Mouse (Mus musculus) heart, embryonic 16.5 days (tissue): Measurements from ENCODE around the gene Stard3. TPM values are rescaled to one million over a fixed set of nuclear protein-coding genes. Genes with fewer than 3 reads are reported as not detected.

Experiments
- ATAC-seq: fragments of 200-750 bp; cut with Nextera tagmentation; replicated peaks from 2 replicates; pipeline ENCODE4 v1.8.0; 2017; ENCODE audit warnings: moderate number of reproducible peaks; ENCODE audit not compliant: insufficient read depth, low FRiP score; ENCODE audit errors: extremely low read depth
- H3K27ac ChIP-seq: fragments of 300-500 bp; sonication (generic); 2 replicates; pipeline ENCODE4 v1.5.1; 2014; ENCODE audit warnings: mild to moderate bottlenecking, low read length, control low read depth, moderate library complexity
- H3K27me3 ChIP-seq: fragments of 300-500 bp; sonication (generic); 2 replicates; pipeline ENCODE4 v1.6.1; 2014; ENCODE audit warnings: low read length, mixed read lengths; ENCODE audit not compliant: control insufficient read depth, insufficient read depth
- H3K36me3 ChIP-seq: fragments of 300-500 bp; sonication (generic); 2 replicates; pipeline ENCODE4 v1.6.1; 2014; ENCODE audit not compliant: control insufficient read depth, insufficient read depth
- H3K4me1 ChIP-seq: fragments of 300-500 bp; sonication (generic); 2 replicates; pipeline ENCODE4 v1.6.1; 2014; ENCODE audit warnings: low read length, mixed read lengths; ENCODE audit not compliant: control insufficient read depth, insufficient read depth
- H3K4me2 ChIP-seq: fragments of 300-500 bp; sonication (generic); 2 replicates; pipeline ENCODE4 v1.6.1; 2014; ENCODE audit warnings: low read depth, mild to moderate bottlenecking, control low read depth, low read length
- H3K4me3 ChIP-seq: fragments of 300-500 bp; sonication (generic); 2 replicates; pipeline ENCODE4 v1.5.1; 2014; ENCODE audit warnings: mild to moderate bottlenecking, control low read depth, low read length
- H3K9ac ChIP-seq: fragments of 300-500 bp; sonication (generic); 2 replicates; pipeline ENCODE4 v1.6.1; 2014; ENCODE audit warnings: low read length, control low read depth
- H3K9me3 ChIP-seq: fragments of 300-500 bp; sonication (generic); replicated peaks from 2 replicates; pipeline ENCODE4 v1.6.1; 2016; ENCODE audit warnings: low read length; ENCODE audit not compliant: control insufficient read depth
- WGBS: fragments of 180-500 bp; shearing (Covaris S2); extraction: QIAGEN DNeasy Blood & Tissue Kit; methylation state at CpG from one replicate; pipeline ENCODE4 v1.1.7; 2014; 5-methylcytosine and 5-hydroxymethylcytosine counted together
- polyA plus RNA-seq: library from polyadenylated mRNA; unstranded; fragments of >200 nt; fragmentation: Nextera tagmentation; extraction: Ambion mirVana; gene quantifications from 2 replicates; pipeline ENCODE4 v1.2.1, GENCODE M21; 2015

Stard3 gene
- polyA plus RNA-seq, 1 experiment from 2014 or later, result 43.0 TPM

DNA sequence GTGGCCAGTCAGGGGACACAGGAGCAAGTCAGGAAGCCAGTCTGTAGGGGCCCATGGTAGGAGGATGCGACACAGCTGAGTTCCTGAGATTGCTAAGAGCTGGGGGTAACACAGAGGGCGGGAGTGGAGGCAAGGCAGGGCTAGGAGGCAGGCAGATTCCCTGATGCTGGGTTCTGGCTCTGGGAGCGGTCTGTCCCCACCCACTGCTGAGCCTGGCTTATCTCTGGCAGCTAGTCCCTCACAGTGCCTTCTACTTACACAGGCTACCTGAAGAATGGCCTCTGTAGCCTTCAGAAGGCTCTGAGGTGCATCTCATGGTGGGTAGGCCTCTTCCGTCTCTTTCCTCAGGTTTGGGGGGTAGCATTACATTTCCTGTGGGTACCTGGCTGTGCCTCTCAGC, 34.5 kb downstream of the Stard3 start:
- peaks cover 54% of the 10 kb centered on the region for H3K4me1 ChIP-seq
- H3K9ac ChIP-seq, result peak overlapping the region; percentile 57
- H3K36me3 ChIP-seq, result no peaks in the 10 kb centered on the region
- no peaks in the 10 kb centered on the region for H3K9me3 ChIP-seq
- peak; percentile 34 for ATAC-seq
- no peaks in the 10 kb centered on the region; the same call in 1 of the 2 replicates for H3K27me3 ChIP-seq
- H3K4me3 ChIP-seq, result no peak overlapping the region
- H3K4me2 ChIP-seq, result peak overlapping the region; percentile 43; the same call in 1 of the 2 replicates
- 29% methylated on average over 4 of the region's 4 CpGs for WGBS
- peak overlapping the region; percentile 96 for H3K27ac ChIP-seq

DNA sequence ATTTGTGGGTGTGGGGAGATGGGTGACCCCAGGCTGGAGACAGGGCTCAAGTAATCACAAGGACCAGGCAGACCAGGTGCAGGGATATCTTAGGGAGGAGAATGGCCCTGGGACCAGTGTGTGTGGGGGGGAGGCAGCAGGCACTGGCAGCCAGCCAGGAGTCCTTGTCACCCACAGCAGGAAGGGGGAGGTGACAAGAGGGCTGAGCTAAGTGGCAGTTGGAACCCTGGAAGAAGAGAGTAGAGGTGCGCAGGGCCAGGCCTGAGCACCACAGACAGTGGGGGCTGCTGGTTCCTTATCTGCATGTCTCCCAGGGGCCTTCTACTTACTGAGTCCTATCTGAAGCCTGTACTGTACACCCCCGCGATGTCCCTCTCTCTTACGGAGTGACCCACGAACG, 35.1 kb downstream of the Stard3 start:
- ATAC-seq, result peak; percentile 69
- Histone ChIP-seq H3K36me3 (no peaks in the 10 kb centered on the region), H3K9ac (peak overlapping the region; percentile 57), H3K4me3 (no peak overlapping the region; the same call in 1 of the 2 replicates), H3K9me3 (no peaks in the 10 kb centered on the region), H3K4me2 (peak overlapping the region; percentile 43), H3K27me3 (no peaks in the 10 kb centered on the region; the same call in 1 of the 2 replicates), H3K4me1 (peaks cover 49% of the 10 kb centered on the region), H3K27ac (peak overlapping the region; percentile 96)
- 13% methylated on average over 6 of the region's 6 CpGs for WGBS

DNA sequence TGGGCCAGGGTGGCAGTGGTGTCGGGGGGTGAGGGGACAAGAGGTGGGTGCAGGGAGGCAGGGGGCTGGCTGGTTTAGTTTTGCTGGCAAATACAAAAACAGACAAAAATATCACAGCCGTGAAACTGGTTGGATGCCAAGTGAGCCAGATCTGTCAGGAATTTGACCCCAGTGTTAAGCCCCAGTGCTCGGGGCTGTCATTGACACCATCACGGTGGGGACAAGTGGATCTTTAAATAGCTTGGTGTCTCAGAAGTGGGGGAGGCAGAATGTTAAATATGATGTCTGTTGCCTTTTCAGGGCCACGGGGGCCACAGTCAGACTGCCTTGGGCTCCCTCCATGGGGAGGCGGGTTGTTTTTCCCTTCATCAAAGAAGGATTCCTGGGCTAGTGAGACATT, 36.1 kb downstream of the Stard3 start:
- peak overlapping the region; percentile 96 for H3K27ac ChIP-seq
- peaks cover 46% of the 10 kb centered on the region for H3K4me1 ChIP-seq
- peak overlapping the region; percentile 43 for H3K4me2 ChIP-seq
- no peaks in the 10 kb centered on the region; the same call in 1 of the 2 replicates for H3K27me3 ChIP-seq
- no peak overlapping the region for H3K4me3 ChIP-seq
- ATAC-seq, result peak; percentile 63
- no peaks in the 10 kb centered on the region for H3K36me3 ChIP-seq
- no peaks in the 10 kb centered on the region for H3K9me3 ChIP-seq
- WGBS, result 15% methylated on average over 6 of the region's 6 CpGs
- peak overlapping the region; percentile 57 for H3K9ac ChIP-seq

DNA sequence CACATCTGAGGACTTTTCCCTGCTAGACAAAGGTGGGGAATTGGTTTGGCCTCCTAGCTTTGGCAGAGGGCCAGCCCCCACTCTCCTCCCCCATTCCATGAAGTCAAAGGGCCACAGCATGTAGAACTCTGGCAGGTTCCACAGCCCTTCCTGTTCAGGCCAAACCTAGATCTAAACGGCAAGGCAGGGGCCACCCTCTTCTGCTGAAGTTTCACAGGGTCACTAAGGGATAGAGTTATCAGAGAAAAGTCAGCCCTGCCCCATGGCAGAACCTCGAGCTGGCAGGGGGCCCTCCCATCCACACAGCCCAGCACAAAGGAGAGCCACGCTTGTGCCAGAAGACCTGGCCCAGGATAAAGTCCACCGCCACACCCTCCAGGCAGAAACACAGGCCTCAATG, 36.9 kb downstream of the Stard3 start:
- Histone ChIP-seq H3K27me3 (no peaks in the 10 kb centered on the region; the same call in 1 of the 2 replicates), H3K27ac (peak overlapping the region; percentile 96), H3K4me1 (peaks cover 46% of the 10 kb centered on the region), H3K4me2 (no peak overlapping the region; the same call in 1 of the 2 replicates), H3K36me3 (no peaks in the 10 kb centered on the region), H3K4me3 (no peak overlapping the region), H3K9ac (peak overlapping the region; percentile 45), H3K9me3 (no peaks in the 10 kb centered on the region)
- ATAC-seq, result peak; percentile 42
- 16% methylated on average over 4 of the region's 4 CpGs for WGBS

DNA sequence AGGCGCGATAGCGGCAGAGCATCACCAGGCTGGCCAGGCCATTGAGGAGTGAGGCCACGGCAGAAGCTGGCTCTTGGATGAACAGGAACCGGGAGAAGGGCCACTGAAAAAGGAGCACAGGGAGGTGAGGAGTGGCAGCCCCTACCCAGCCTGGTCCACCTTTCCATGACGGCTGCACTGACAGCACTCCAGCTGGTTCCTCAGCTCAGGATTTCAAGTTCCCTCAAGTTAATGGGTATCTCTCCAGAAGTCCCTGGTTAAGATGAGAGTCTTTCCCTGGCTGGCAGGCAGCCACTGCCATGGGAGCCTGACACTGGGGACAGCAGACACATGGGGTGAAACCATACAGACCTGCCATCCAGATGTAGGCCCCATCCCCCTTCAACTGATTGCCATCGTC, 39.8 kb downstream of the Stard3 start:
- Histone ChIP-seq H3K9ac (no peak overlapping the region), H3K4me2 (no peak overlapping the region), H3K27ac (no peak overlapping the region), H3K4me1 (peaks cover 36% of the 10 kb centered on the region), H3K27me3 (no peaks in the 10 kb centered on the region), H3K4me3 (no peak overlapping the region), H3K36me3 (no peaks in the 10 kb centered on the region), H3K9me3 (no peaks in the 10 kb centered on the region)
- WGBS, result 89% methylated on average over 7 of the region's 7 CpGs
- no peak for ATAC-seq

DNA sequence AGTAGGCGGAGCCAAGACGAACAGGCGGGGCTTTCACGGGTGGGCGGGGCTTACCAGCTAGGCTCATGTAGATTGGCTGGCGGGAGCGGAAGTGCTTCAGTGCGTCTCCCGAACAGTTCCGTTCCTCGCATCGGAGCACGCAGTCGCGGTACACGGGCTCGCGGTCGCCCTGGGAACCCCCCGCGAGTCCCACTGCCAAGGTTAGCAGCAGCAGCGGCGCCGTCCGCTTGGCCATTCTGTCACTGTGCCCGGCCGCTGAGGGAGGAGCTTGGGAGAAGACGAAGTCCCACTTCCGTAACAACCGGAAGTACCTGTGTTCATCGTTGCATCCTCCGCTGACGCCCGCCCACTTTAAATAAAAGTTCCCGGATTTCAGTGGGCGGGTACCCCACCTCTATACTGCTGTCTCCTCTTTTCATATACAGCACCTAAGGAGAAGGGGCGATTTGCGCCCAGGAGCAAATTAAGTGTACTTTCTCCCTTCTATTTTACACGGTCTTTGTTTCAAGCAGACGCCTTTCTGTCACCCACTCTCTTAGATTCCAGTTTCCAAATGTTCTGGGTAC, 42.1 kb downstream of the Stard3 start, which contains the start of gene Pgap3:
Gene Pgap3 (minus strand): TSS at position 330 of the 566 bp plus-strand sequence.
- H3K9me3 ChIP-seq, result no peaks in the 10 kb centered on the region
- H3K27ac ChIP-seq, result peak within 1 kb of the TSS; percentile 97
- H3K4me1 ChIP-seq, result peaks cover 15% of the 10 kb centered on the region
- peaks cover 2% of the 10 kb centered on the region; the same call in 1 of the 2 replicates for H3K27me3 ChIP-seq
- under 1% methylated on average over 40 of the region's 40 CpGs for WGBS
- ATAC-seq, result peak; percentile 85
- H3K36me3 ChIP-seq, result no peaks in the 10 kb centered on the region
- H3K4me2 ChIP-seq, result peak within 1 kb of the TSS; percentile 82
- H3K9ac ChIP-seq, result peak within 1 kb of the TSS; percentile 86
- peak within 1 kb of the TSS; percentile 84 for H3K4me3 ChIP-seq

DNA sequence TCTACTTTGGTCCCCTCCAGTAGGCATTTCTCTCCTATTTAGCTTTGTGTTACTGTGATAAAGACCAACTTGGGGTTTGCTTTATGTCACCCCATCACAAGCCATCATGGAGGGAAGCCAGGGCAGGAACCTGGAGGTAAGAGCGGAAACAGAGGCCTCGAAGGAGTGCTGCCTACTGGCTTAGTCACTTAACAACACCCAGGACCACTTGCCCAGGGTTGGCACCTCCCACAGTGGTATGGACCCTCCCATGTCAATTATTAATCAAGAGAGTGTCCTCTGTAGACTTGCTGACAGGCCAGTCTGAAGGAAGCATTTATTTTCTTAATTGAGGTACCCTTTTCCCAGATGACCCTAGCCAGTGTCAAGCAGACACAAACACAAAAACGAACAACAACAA, 42.6 kb downstream of the Stard3 start:
- H3K4me1 ChIP-seq, result peaks cover 13% of the 10 kb centered on the region
- H3K4me3 ChIP-seq, result peak overlapping the region; percentile 84
- peaks cover 2% of the 10 kb centered on the region; the same call in 1 of the 2 replicates for H3K27me3 ChIP-seq
- H3K9ac ChIP-seq, result peak overlapping the region; percentile 86
- H3K27ac ChIP-seq, result peak overlapping the region; percentile 97
- peak overlapping the region; percentile 82 for H3K4me2 ChIP-seq
- 53% methylated on average over 3 of the region's 3 CpGs for WGBS
- ATAC-seq, result no peak
- no peaks in the 10 kb centered on the region for H3K9me3 ChIP-seq
- H3K36me3 ChIP-seq, result no peaks in the 10 kb centered on the region

DNA sequence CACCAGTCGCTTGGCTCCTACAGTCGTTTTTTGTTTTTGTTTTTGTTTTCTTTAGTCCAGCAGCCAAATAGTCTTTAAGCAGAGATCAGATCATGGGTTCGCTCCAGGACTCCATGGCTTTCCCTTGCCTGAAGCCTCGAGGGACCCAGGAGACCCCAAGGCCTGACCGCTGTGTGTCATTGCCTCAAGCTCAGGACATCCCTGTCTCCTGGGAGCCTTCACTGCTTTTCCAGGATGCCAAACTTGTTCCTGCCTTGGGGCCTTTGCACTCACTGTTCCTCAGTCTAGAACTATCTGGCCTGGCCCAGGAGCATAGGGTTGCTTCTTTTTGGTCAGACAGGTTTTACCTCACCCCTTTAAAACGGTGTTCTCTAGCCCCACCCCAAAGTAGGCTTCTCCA, 48.5 kb downstream of the Stard3 start:
- Histone ChIP-seq H3K27ac (no peak overlapping the region), H3K4me2 (no peak overlapping the region), H3K9me3 (no peaks in the 10 kb centered on the region), H3K4me1 (peaks cover 20% of the 10 kb centered on the region), H3K27me3 (peaks cover 2% of the 10 kb centered on the region; the same call in 1 of the 2 replicates), H3K36me3 (no peaks in the 10 kb centered on the region), H3K9ac (no peak overlapping the region), H3K4me3 (no peak overlapping the region)
- 77% methylated on average over 6 of the region's 6 CpGs for WGBS
- no peak for ATAC-seq

DNA sequence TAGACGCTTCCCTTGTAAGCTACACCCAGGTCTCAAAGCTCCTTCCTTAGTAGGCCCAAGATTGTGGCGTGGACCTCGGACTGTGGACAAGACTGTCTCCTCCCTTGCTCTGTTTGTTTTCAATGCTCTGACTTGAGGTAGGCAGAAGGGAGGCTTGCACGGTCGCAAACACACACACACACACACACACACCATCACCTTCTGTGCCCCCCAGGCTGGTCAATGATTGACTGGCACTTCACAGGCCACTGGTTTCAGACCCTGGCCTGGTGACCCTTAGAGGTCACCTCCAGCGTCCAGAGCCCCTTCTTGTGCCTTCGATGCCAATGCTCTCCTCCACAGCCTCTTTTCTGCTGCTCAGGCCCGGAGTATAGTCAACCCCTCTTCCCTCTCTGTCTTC, 50.7 kb downstream of the Stard3 start:
- no peak for ATAC-seq
- Histone ChIP-seq H3K27ac (peak overlapping the region; percentile 55), H3K4me1 (peaks cover 27% of the 10 kb centered on the region), H3K9ac (peak overlapping the region; percentile 54; the same call in 1 of the 2 replicates), H3K4me2 (peak overlapping the region; percentile 52), H3K27me3 (peaks cover 2% of the 10 kb centered on the region; the same call in 1 of the 2 replicates), H3K9me3 (no peaks in the 10 kb centered on the region), H3K36me3 (no peaks in the 10 kb centered on the region), H3K4me3 (no peak overlapping the region)
- WGBS, result 65% methylated on average over 8 of the region's 8 CpGs
